Mouse (Mus musculus) bone marrow, adult 2 months (tissue): ENCODE results near the gene Rhbdf2.

ENCODE experiments used
- CTCF ChIP-seq: fragments of 200-500 bp; IDR thresholded peaks from 2 replicates; pipeline ENCODE4 v1.5.1; 2011; ENCODE audit warnings: low read length, control low read depth; ENCODE audit not compliant: control insufficient read depth, insufficient read depth
- POLR2A ChIP-seq: fragments of 200-500 bp; IDR thresholded peaks from 2 replicates; pipeline ENCODE4 v1.6.1; 2011; ENCODE audit warnings: low read depth, mild to moderate bottlenecking, control low read depth, low read length, borderline replicate concordance; ENCODE audit not compliant: control insufficient read depth

- TF ChIP-seq CTCF, result no peak
- TF ChIP-seq POLR2A, result no peak
Measured at GRCm38 (mm10) chr11:116645446-116646110, 18.8 kb upstream of the Rhbdf2 start.
